Mouse (Mus musculus): Measurements from ENCODE around the gene Dlg2. TPM values are rescaled to one million over a fixed set of nuclear protein-coding genes. Genes with fewer than 3 reads are reported as not detected.

Gene Dlg2
- total RNA-seq, 2 experiments from 2014 or later = 0.36 to 0.72 TPM

- intact Hi-C loops (cut with DNase I) = no loop called here
- DNase-seq = no peak
Observed at GRCm38 (mm10) chr7:91853653-91854052, 1377.2 kb downstream of the Dlg2 start.

DNA sequence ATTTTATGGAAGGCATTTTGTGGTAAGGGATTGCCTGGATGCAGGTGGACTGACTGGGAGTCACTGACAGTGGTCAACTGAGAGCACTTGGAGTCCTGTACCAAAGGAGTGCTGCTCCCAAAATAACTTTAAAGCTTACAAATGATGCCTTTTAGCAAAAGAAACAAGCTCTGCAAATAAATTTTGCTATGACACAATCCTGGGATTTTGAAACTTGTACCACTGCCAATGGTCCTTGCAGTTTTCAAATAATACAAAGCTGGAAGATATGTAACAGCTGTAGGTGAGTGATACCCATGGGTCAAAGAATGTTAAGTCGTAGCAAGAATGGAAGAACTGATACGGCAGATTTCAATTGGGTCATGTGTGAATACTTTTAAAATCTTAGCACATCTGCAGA, 1380.5 kb downstream of the Dlg2 start:
- no peak for DNase-seq
- intact Hi-C loops (cut with DNase I) = no loop called here

GRCm38 (mm10) chr7:91862806-91863531, 1386.5 kb downstream of the Dlg2 start:
- intact Hi-C loops (cut with DNase I) = no loop called here
- DNase-seq = no peak

- no peak for DNase-seq
- intact Hi-C loops (cut with DNase I) = no loop called here
Observed at GRCm38 (mm10) chr7:91868919-91869318, 1392.4 kb downstream of the Dlg2 start.

DNA sequence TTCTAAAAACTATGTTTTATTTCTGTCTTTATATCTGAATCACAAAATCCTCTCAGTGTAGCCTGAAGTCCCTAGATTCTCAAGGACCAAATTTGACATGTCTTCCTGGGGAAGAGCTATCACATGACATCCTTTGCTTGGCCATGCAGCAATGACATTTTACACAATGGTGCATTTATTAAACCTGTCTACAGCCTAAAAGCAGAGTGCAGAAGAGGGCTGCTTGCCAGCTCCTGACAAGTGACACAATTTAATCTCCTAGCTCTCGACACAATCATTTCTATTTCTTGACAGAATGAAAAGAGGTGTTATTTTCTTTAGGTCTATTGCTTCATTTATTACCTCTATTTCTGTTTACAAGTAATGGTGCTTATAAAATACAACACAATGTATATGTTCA, 1400.4 kb downstream of the Dlg2 start:
- intact Hi-C loops (cut with DNase I) = no loop called here
- no peak for DNase-seq

- no peak for DNase-seq
- intact Hi-C loops (cut with DNase I) = no loop called here
Observed at GRCm38 (mm10) chr7:91877804-91878203, 1401.3 kb downstream of the Dlg2 start.

DNA sequence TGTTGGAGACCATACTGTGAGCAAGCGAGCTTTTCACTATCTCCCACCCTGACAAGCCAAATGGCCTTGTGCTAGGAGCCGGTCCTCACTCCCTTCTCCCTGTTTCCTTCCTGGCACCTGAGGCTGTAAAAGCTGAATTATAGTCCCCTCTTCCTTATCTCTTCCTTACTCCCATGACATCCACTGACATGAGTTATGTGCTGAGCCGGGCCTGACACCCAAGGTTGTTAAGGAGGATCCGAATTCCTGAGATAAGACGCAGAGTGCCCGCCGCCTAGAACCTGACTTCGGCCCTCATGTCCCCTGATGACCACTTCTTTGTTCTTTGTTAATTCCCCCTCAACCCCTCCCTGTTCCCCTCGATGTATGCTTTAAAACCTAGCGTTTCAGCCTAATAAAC, 1409.9 kb downstream of the Dlg2 start:
- intact Hi-C loops (cut with DNase I) = no loop called here
- DNase-seq = no peak

DNA sequence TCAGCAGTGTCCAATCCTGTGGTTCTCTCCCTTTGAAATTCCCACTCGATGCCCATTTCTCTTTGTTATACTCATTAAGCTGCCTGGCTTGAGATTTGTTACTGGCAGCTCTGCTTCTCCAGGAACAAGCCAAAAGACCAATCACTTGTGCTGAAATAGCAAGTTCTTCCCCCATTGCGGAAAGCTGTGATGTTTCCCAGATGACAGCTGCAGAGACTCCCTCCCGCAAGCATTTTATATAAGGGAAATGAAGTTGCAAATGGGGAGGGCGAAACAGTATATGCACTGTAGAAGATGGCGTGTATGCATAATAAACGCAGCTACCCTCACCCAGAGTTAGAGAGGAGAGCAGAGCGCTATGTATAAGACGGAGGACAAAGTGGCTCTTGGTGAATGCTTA, 1417.5 kb downstream of the Dlg2 start:
- DNase-seq = no peak
- intact Hi-C loops (cut with DNase I) = no loop called here

DNA sequence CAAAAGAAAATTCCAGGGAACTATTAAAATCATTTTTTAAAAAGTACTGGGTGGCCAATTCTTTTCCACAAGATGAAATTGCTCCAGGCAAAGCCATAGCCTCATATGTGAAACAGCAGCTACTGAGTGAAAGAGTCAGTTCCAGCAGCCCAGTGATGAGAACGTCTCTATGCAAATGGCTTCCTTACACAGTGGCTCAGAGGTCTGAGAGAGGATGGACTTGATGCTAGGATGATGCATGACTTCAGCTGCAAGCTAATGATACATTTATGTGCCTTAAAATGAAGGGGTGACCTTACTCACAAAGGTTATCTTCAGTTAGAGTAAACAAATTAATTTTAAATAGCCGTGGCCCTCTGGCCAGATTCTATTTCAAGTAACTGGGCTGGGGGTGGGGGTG, 1420.5 kb downstream of the Dlg2 start:
- intact Hi-C loops (cut with DNase I) = no loop called here
- no peak for DNase-seq

GRCm38 (mm10) chr7:91897509-91897908, 1421.0 kb downstream of the Dlg2 start:
- intact Hi-C loops (cut with DNase I) = no loop called here
- DNase-seq = no peak

- intact Hi-C loops (cut with DNase I) = no loop called here
- DNase-seq = no peak
Observed at GRCm38 (mm10) chr7:91902503-91902902, 1426.0 kb downstream of the Dlg2 start.

GRCm38 (mm10) chr7:91916809-91917208, 1440.3 kb downstream of the Dlg2 start:
- intact Hi-C loops (cut with DNase I) = no loop called here

GRCm38 (mm10) chr7:91919099-91919498, 1442.6 kb downstream of the Dlg2 start:
- DNase-seq = no peak

More at GRCm38 (mm10) chr7:91916809-91917208, 1440.3 kb downstream of the Dlg2 start:
- DNase-seq = no peak

GRCm38 (mm10) chr7:91919738-91920137, 1443.3 kb downstream of the Dlg2 start:
- no peak for DNase-seq

More at GRCm38 (mm10) chr7:91919099-91919498, 1442.6 kb downstream of the Dlg2 start:
- intact Hi-C loops (cut with DNase I) = no loop called here

GRCm38 (mm10) chr7:91934881-91935597, 1458.6 kb downstream of the Dlg2 start:
- no peak for DNase-seq
- intact Hi-C loops (cut with DNase I) = no loop called here

More at GRCm38 (mm10) chr7:91919738-91920137, 1443.3 kb downstream of the Dlg2 start:
- intact Hi-C loops (cut with DNase I) = no loop called here

- intact Hi-C loops (cut with DNase I) = no loop called here
- no peak for DNase-seq
Observed at GRCm38 (mm10) chr7:91936193-91936592, 1459.7 kb downstream of the Dlg2 start.

DNA sequence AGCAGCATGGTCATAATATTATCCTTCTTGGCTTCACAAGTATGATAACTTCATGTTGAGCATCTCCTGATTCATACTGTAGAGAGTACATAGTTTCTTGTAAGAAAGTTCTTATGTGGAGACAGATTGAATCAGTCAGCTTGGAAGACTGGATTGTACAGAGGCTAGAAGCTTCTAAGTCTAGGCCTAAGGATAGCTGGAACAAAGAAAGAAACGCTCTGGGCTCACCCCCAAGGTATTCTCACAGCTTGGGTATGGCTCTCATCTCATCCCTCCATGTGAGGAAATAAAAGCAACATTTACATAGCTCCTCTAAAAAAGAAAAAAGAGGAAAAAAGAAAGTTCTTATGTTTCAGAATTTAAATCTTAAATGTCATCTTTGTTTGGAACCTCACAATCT, 1466.8 kb downstream of the Dlg2 start:
- intact Hi-C loops (cut with DNase I) = no loop called here
- DNase-seq = no peak

- DNase-seq = no peak
- intact Hi-C loops (cut with DNase I) = no loop called here
Observed at GRCm38 (mm10) chr7:91955584-91955983, 1479.1 kb downstream of the Dlg2 start.

GRCm38 (mm10) chr7:91962956-91963355, 1486.5 kb downstream of the Dlg2 start:
- DNase-seq = no peak
- intact Hi-C loops (cut with DNase I) = no loop called here

- intact Hi-C loops (cut with DNase I) = no loop called here
- no peak for DNase-seq
Observed at GRCm38 (mm10) chr7:91972970-91973369, 1496.5 kb downstream of the Dlg2 start.

- DNase-seq = no peak
- intact Hi-C loops (cut with DNase I) = no loop called here
Observed at GRCm38 (mm10) chr7:92003769-92004455, 1527.4 kb downstream of the Dlg2 start.

Data from gastrocnemius, postnatal 36 days (tissue).